Mouse (Mus musculus) CD4-positive, CD25-positive, alpha-beta regulatory T cell, adult 9 weeks (primary cell): ENCODE data around the gene Fibin. TPM values are rescaled to one million over a fixed set of nuclear protein-coding genes. Genes with fewer than 3 reads are reported as not detected.

Source experiments
- polyA plus RNA-seq: library from polyadenylated mRNA; unstranded; fragments of 100-300 nt; shearing (Covaris generic); gene quantifications from one replicate; pipeline ENCODE4 v1.2.1, GENCODE M21; 2017

The Fibin gene
- polyA plus RNA-seq = not detected

GRCm38 (mm10) chr2:110362432-110363283 lies at the start of gene Fibin:
Gene Fibin (minus strand): TSS chr2:110363183.

DNA sequence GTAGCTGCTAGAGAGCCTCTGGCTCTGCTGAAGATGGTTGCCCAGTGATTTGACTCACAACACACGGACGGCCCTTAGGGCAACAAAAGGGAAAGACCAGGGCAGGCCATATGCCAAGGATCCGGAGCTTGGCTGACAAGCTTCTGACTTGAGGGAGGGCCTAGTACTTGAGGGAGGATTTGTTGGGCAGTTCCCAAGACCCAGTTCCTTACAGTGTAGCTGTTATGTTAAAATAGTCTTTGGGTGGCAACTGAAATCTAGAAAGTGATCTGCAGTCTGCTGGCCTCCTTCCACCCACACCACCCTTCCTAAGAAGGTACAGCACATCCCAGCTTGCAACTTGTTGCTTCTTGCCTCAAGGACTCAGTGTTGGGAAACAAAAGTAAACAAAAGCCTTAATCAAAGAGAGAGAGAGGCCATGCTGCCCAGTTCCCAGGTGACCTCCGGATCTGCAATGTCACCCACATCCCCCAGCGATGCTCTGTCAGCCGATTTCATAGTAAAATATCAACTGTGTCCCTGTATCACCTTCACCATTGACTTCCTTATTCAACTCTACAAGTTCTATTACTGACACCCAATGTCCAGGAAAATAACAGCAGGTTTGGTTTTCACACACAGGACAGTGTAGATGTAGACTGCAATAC lies 48.4 kb downstream of the Fibin start, which contains the start of gene Bbox1:
Gene Bbox1, minus strand, starts transcription at position 52 of the 647 bp plus-strand sequence.

Other genes with a start within 250 kb of the Fibin start
- not detected for gene Bbox1, start 48.6 kb downstream of the Fibin start, polyA plus RNA-seq
- gene Slc5a12, start 234.1 kb upstream of the Fibin start, polyA plus RNA-seq = not detected